Mouse (Mus musculus) embryonic facial prominence, embryonic 14.5 days (tissue): ENCODE measurements at regions not wholly inside any gene's neighbourhood (a gene's known extent, or its start where the extent isn't known, plus 50 kb on each side); places are given as distances from the start of the nearest gene placed in this dataset.

Experiments
- ATAC-seq: fragments of 200-750 bp; cut with Nextera tagmentation; 2 replicates; pipeline ENCODE4 v1.8.0; 2017; ENCODE audit warnings: low read depth, moderate number of reproducible peaks, moderate TSS enrichment
- DNase-seq: peaks from one replicate; pipeline ENCODE4 v3.0.0-alpha.2; 2015; ENCODE audit warnings: low spot score
- H3K27ac ChIP-seq: fragments of 300-500 bp; sonication (generic); replicated peaks from 2 replicates; pipeline ENCODE4 v1.5.1; 2014; ENCODE audit warnings: low read depth, mild to moderate bottlenecking, low read length, moderate library complexity
- H3K27me3 ChIP-seq: fragments of 300-500 bp; sonication (generic); replicated peaks from 2 replicates; pipeline ENCODE4 v1.6.1; 2014; ENCODE audit warnings: low read length; ENCODE audit not compliant: control insufficient read depth, insufficient read depth
- H3K36me3 ChIP-seq: fragments of 300-500 bp; sonication (generic); 2 replicates; pipeline ENCODE4 v1.6.1; 2014; ENCODE audit warnings: low read length, mixed read lengths; ENCODE audit not compliant: control insufficient read depth, insufficient read depth
- H3K4me1 ChIP-seq: fragments of 300-500 bp; sonication (generic); 2 replicates; pipeline ENCODE4 v1.6.1; 2014; ENCODE audit warnings: antibody characterized with exemption, low read length; ENCODE audit not compliant: control insufficient read depth, insufficient read depth
- H3K4me2 ChIP-seq: fragments of 300-500 bp; sonication (generic); 2 replicates; pipeline ENCODE4 v1.6.1; 2014; ENCODE audit warnings: low read depth, mild to moderate bottlenecking, low read length, moderate library complexity, mixed read lengths
- H3K4me3 ChIP-seq: fragments of 300-500 bp; sonication (generic); 2 replicates; pipeline ENCODE4 v1.5.1; 2014; ENCODE audit warnings: low read depth, mild to moderate bottlenecking, low read length
- H3K9ac ChIP-seq: fragments of 300-500 bp; sonication (generic); 2 replicates; pipeline ENCODE4 v1.6.1; 2014; ENCODE audit warnings: low read depth, mild to moderate bottlenecking, low read length, moderate library complexity, mixed read lengths
- H3K9me3 ChIP-seq: fragments of 300-500 bp; sonication (generic); 2 replicates; pipeline ENCODE4 v1.6.1; 2016; ENCODE audit warnings: low read length; ENCODE audit not compliant: control insufficient read depth
- WGBS: fragments of 180-500 bp; shearing (Covaris S2); extraction: QIAGEN DNeasy Blood & Tissue Kit; methylation state at CpG from one replicate; pipeline ENCODE4 v1.1.7; 2014; 5-methylcytosine and 5-hydroxymethylcytosine counted together

GRCm38 (mm10) chr5:138898440-138898839, 78.6 kb downstream of the Gm5294 start:
- peak; percentile 61 for DNase-seq

GRCm38 (mm10) chr5:138900952-138901599, 81.2 kb downstream of the Gm5294 start:
- 80% methylated on average over 15 of the region's 15 CpGs for WGBS
- no peaks in the 10 kb centered on the region for H3K9me3 ChIP-seq
- no peak overlapping the region for H3K9ac ChIP-seq
- peak; percentile 55 for DNase-seq
- ATAC-seq: peak; percentile 27; the same call in 1 of the 2 replicates
- H3K27ac ChIP-seq: peak overlapping the region; percentile 39; the same call in 1 of the 2 replicates
- H3K36me3 ChIP-seq: no peaks in the 10 kb centered on the region
- H3K4me2 ChIP-seq: no peak overlapping the region
- no peak overlapping the region for H3K4me3 ChIP-seq
- peaks cover 11% of the 10 kb centered on the region; the same call in 1 of the 2 replicates for H3K4me1 ChIP-seq
- H3K27me3 ChIP-seq: no peaks in the 10 kb centered on the region

More at GRCm38 (mm10) chr5:138898440-138898839, 78.6 kb downstream of the Gm5294 start:
- no peak overlapping the region for H3K27ac ChIP-seq
- peak; percentile 51 for ATAC-seq
- H3K9ac ChIP-seq: no peak overlapping the region
- H3K4me2 ChIP-seq: no peak overlapping the region
- H3K4me1 ChIP-seq: peaks cover 11% of the 10 kb centered on the region; the same call in 1 of the 2 replicates
- H3K4me3 ChIP-seq: no peak overlapping the region
- 28% methylated on average over 7 of the region's 7 CpGs for WGBS
- no peaks in the 10 kb centered on the region for H3K27me3 ChIP-seq
- no peaks in the 10 kb centered on the region for H3K9me3 ChIP-seq
- H3K36me3 ChIP-seq: no peaks in the 10 kb centered on the region

- peaks cover 11% of the 10 kb centered on the region; the same call in 1 of the 2 replicates for H3K4me1 ChIP-seq
- no peaks in the 10 kb centered on the region for H3K27me3 ChIP-seq
- ATAC-seq: no peak
- H3K4me2 ChIP-seq: no peak overlapping the region
- 88% methylated on average over 1 of the region's 1 CpGs for WGBS
- no peaks in the 10 kb centered on the region for H3K36me3 ChIP-seq
- no peaks in the 10 kb centered on the region for H3K9me3 ChIP-seq
- H3K9ac ChIP-seq: no peak overlapping the region
- no peak overlapping the region for H3K4me3 ChIP-seq
- H3K27ac ChIP-seq: no peak overlapping the region
- DNase-seq: no peak
These were observed 82.4 kb downstream of the Gm5294 start for GRCm38 (mm10) chr5:138902316-138902715.

- Histone ChIP-seq H3K27me3 (no peaks in the 10 kb centered on the region), H3K4me3 (no peak overlapping the region), H3K27ac (no peak overlapping the region; the same call in 1 of the 2 replicates), H3K4me2 (no peak overlapping the region), H3K36me3 (no peaks in the 10 kb centered on the region), H3K9me3 (no peaks in the 10 kb centered on the region), H3K4me1 (peaks cover 5% of the 10 kb centered on the region; the same call in 1 of the 2 replicates), H3K9ac (no peak overlapping the region)
- 42% methylated on average over 7 of the region's 7 CpGs for WGBS
- DNase-seq: no peak
- peak; percentile 50 for ATAC-seq
These were observed 85.1 kb downstream of the Pdgfa start for GRCm38 (mm10) chr5:138911769-138912710.

GRCm38 (mm10) chr5:138912711-138913105, 84.5 kb downstream of the Pdgfa start:
- Histone ChIP-seq H3K27me3 (no peaks in the 10 kb centered on the region), H3K36me3 (no peaks in the 10 kb centered on the region), H3K9ac (no peak overlapping the region), H3K4me3 (no peak overlapping the region), H3K9me3 (no peaks in the 10 kb centered on the region), H3K27ac (no peak overlapping the region; the same call in 1 of the 2 replicates), H3K4me2 (no peak overlapping the region), H3K4me1 (peaks cover 5% of the 10 kb centered on the region; the same call in 1 of the 2 replicates)
- no peak for ATAC-seq
- 62% methylated on average over 7 of the region's 7 CpGs for WGBS
- no peak for DNase-seq

GRCm38 (mm10) chr5:138915068-138915467, 82.1 kb downstream of the Pdgfa start:
- no peaks in the 10 kb centered on the region for H3K36me3 ChIP-seq
- no peaks in the 10 kb centered on the region for H3K27me3 ChIP-seq
- WGBS: 16% methylated on average over 3 of the region's 5 CpGs
- H3K9me3 ChIP-seq: peaks cover 7% of the 10 kb centered on the region; the same call in 1 of the 2 replicates
- no peak overlapping the region for H3K4me2 ChIP-seq
- H3K9ac ChIP-seq: no peak overlapping the region
- DNase-seq (no peak), ATAC-seq (no peak)
- no peak overlapping the region for H3K27ac ChIP-seq
- H3K4me1 ChIP-seq: peaks cover 5% of the 10 kb centered on the region; the same call in 1 of the 2 replicates
- no peak overlapping the region for H3K4me3 ChIP-seq

- H3K9ac ChIP-seq: no peak overlapping the region
- H3K27me3 ChIP-seq: no peaks in the 10 kb centered on the region
- WGBS: 74% methylated on average over 4 of the region's 4 CpGs
- H3K4me2 ChIP-seq: no peak overlapping the region
- H3K36me3 ChIP-seq: no peaks in the 10 kb centered on the region
- ATAC-seq: no peak
- H3K4me3 ChIP-seq: no peak overlapping the region
- DNase-seq: no peak
- peaks cover 7% of the 10 kb centered on the region; the same call in 1 of the 2 replicates for H3K9me3 ChIP-seq
- peaks cover 5% of the 10 kb centered on the region; the same call in 1 of the 2 replicates for H3K4me1 ChIP-seq
- no peak overlapping the region for H3K27ac ChIP-seq
These were observed 81.7 kb downstream of the Pdgfa start for GRCm38 (mm10) chr5:138915496-138915895.

- H3K4me2 ChIP-seq: no peak overlapping the region
- peak; percentile 55; the same call in 1 of the 2 replicates for ATAC-seq
- no peak overlapping the region for H3K9ac ChIP-seq
- no peaks in the 10 kb centered on the region for H3K36me3 ChIP-seq
- 69% methylated on average over 7 of the region's 7 CpGs for WGBS
- no peak overlapping the region for H3K4me3 ChIP-seq
- H3K27ac ChIP-seq: no peak overlapping the region
- no peaks in the 10 kb centered on the region for H3K27me3 ChIP-seq
- DNase-seq: no peak
- H3K4me1 ChIP-seq: no peaks in the 10 kb centered on the region
- peaks cover 7% of the 10 kb centered on the region; the same call in 1 of the 2 replicates for H3K9me3 ChIP-seq
These were observed 76.9 kb downstream of the Pdgfa start for GRCm38 (mm10) chr5:138920156-138920845.
